Mouse (Mus musculus): ENCODE data around the gene Tmbim7.
"Not testable (repeated sequence)": the region's sequence is repeated elsewhere in the genome, so short reads cannot be mapped to it uniquely, and the experiment has no call there.

Tmbim7 gene

GRCm38 (mm10) chr5:3650881-3651280 is at the start of gene Tmbim7:
Gene Tmbim7, plus strand, starts transcription at chr5:3651181.
- DNase-seq (ENCODE audit: low read depth, low spot score): no peak

DNA sequence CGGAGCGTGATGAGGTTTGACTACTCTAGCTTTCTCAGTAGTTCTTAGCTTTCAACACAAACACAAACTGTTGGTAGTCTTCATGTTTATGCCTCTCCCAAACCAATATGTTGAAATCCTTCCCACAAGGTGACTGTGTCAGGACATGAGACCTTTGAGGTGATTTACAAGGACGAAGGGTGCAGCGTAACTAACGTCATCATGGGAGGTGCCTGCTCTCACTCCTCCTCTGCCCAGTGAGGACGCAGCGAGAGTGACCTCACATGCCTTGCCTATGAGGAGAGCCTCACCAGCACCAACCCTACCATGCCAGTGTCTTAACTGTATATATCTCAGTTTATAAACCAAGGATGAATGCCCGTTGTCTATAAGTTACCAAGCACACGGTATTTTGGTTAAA is 43.9 kb upstream of the Tmbim7 start:
- no peak for DNase-seq (ENCODE audit: low read depth, low spot score)

- DNase-seq (ENCODE audit: low read depth, low spot score): no peak
Measured at GRCm38 (mm10) chr5:3609241-3609640, 41.7 kb upstream of the Tmbim7 start.

DNA sequence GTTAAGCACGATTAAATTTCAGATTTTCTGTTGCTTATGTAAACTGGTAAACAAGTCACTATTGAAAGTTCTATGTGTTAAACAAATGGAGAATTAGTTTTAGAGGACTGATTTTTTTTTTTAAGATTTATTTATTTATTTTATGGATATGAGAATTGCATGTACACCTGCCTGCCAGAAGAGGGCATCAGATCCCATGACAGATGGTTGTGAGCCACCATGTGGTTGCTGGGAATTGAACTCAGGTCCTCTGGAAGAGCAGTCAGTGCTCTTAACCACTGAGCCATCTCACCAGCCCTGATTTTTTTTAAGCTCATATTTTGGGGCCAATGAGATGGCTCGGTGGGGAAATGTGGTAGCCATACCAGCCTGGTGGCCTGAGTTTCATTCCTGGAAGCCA is 39.1 kb upstream of the Tmbim7 start:
- DNase-seq (ENCODE audit: low read depth, low spot score): not testable (repeated sequence)

GRCm38 (mm10) chr5:3620486-3620885 is 30.5 kb upstream of the Tmbim7 start:
- no peak for DNase-seq (ENCODE audit: low read depth, low spot score)

GRCm38 (mm10) chr5:3630055-3630454 is 20.9 kb upstream of the Tmbim7 start:
- no peak for DNase-seq (ENCODE audit: low read depth, low spot score)

DNA sequence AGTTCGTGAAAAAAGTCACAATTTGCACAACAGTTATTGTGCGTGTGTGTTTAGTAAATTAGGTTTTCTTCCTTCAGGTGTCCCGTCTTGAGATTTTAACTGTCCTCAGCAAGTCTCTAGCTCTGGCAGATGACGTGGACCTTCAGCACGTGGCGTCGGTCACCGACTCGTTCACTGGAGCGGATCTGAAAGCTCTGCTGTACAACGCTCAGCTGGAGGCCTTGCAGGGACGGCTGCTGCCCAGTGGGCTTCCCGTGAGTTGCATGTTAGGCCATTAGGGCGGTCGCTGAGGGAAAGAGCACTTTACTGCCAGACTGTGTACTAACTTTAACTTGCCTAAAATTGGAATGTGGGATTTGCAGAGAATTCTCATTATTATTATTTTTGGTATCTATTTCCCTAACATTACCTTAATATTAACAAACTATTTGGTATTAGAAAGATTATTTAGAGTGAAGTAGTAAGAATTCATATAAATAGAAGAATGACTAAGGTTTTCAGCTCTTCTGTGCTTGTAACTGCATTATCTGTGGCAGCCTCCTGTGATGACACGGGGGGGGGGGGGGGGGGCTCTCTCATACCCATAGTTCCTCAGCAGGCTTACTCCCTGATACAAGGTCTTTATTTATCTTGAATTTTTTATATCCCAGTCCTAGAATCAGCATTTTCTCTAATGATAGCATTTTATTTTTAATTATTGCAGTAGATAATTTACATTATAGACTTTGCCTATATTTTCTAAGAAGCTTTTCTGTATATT is 19.3 kb upstream of the Tmbim7 start:
- DNase-seq (ENCODE audit: low read depth, low spot score): no peak

DNA sequence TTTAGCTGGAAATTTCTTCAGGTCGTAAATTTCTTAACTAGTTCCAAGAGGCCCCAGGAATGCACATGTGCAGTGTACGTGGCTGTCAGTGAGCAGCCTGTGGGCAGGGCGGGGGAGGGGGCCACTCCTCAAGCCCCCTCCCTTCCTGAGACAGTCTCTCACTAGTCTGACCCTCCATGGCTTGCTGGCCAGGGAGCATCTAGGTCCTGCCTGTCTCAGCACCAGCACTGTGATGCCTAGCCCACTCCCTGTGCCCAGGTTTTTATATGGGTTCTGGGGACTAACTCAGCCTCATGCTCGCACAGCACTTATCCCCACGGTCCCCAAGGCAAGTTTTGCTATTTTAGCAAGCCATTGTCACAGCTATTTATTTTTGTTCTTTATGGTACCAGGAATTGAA is 18.7 kb upstream of the Tmbim7 start:
- no peak for DNase-seq (ENCODE audit: low read depth, low spot score)

DNA sequence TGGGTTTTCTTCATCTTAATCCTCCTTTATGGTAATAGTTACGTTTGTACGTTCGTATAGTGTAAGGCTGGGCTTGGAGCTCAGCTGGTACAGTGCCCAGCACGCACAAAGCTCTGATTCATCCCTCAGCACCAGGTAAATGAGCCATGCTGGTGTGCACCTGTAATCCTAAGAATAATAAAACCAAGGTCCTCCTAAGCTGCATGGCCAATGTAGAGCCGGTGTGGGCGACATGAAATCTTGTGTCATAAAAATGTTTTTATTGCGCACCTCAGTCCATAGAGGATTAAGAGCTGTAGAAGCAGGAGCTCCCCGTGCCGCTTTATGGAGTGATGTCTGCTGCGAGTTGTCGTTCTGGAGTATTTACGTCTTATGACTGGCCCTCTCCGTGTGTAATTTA is 17.7 kb upstream of the Tmbim7 start:
- no peak for DNase-seq (ENCODE audit: low read depth, low spot score)

DNA sequence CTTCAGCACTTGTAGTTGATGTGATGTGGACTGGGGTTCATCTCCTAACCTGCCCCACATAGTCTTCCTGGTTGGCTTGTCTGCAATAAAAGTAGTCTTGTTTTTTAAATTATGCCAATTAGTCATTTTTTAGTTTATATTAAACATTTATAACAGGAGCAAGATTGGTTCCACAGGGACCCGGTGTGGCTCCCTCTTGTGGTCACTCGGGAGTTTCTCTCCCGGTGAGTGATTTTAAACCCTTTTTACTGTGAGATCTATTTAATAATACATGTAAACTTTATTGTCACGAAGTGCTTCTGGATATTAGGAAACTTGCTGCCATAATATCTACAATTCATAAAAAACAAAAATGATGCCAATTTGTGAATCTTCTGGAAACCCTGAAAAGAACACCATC is 17.0 kb upstream of the Tmbim7 start:
- DNase-seq (ENCODE audit: low read depth, low spot score): no peak

GRCm38 (mm10) chr5:3635286-3635685 is 15.7 kb upstream of the Tmbim7 start:
- no peak for DNase-seq (ENCODE audit: low read depth, low spot score)

- DNase-seq (ENCODE audit: low read depth, low spot score): no peak
Measured at GRCm38 (mm10) chr5:3644621-3645020, 6.4 kb upstream of the Tmbim7 start.

DNA sequence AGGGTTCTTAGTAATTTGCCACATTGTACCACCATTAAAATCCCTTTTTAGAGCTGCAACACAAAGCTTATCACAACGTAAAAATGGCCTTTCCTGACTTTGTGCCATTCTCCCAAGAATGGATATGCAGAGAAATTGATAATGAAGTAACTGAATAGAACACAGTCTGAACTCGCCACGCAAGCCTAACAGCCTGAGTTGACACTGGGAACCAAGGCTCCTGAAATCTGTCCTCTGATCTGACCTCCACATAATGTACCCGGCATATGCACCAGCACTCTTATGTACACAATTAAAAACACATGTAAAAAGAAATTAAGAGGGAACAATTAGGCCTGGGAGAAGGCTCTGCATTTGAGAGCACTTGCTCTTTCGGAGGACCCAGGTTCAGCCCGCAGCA is 5.7 kb upstream of the Tmbim7 start:
- DNase-seq (ENCODE audit: low read depth, low spot score): no peak

DNA sequence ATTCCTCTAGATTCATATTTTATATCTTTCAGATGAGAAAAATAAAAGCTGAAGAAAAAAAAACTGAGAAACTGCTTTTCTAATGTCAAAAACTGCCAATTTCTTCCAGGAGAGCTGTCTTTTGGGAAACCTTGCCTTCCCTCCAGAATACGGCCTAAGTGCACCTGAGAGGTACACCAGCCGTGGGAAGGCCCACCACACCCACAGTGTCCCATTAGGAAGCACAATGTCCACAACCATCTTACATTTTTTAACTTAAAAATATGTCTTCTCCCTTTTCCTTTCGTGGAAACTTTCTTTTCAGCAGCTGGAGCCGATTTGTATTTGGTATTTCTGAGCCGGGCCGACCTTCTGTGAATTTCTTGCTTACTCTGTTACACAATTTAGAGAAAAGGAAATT is 4.4 kb upstream of the Tmbim7 start:
- DNase-seq (ENCODE audit: low read depth, low spot score): no peak

- DNase-seq (ENCODE audit: low read depth, low spot score): peak; percentile 30
Measured at GRCm38 (mm10) chr5:3646991-3647707, 3.8 kb upstream of the Tmbim7 start.

DNA sequence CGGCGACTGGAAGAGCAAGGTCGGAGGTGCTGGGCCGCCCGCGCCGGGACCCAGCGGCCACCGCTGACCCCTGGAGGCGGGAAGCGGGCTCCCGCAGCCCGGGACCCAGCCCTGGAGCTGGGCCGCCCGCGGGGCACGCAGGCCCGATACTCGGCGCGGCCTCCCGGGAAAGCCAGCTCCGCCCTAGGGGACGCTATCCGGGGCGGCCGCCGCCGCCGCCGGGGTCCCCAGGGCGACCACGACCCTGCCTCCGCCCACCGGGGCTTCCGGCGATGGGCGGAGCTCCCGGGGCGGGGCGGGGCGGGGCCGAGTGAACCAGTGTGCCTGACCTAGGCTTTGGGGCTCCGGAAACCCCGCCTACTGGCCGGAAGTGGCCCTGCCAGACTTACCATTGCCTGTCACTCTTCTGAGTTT is 3.3 kb upstream of the Tmbim7 start:
- DNase-seq (ENCODE audit: low read depth, low spot score): peak; percentile 81

DNA sequence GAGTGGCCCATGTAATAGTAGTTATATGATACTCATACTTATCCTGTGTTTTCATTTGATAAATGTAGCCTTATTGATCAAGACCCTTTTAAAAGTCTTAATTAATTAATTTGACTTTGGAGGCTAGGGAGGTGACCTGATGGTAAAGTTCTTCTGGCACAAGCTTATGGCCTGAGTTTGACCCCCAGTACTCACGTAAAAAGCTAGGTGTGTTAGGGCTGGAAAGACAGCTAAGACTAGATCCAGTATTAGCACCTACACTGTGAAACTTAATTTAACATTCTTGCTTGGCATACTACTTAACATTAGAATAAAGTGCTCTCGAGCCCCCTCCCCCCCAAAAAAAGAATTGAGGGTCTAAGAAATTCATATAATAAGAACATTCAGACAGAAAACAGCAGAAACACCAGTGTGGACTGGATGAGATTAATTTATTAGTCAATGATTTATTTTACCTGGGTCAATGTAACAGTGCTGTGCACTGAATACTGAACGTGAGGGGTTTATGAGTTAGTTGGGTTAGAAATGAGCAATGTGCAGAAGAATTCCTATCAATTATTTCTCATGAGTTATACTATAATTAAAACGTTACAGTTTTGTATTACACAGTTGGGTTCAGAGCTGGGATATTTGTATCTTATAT is 2.7 kb upstream of the Tmbim7 start:
- DNase-seq (ENCODE audit: low read depth, low spot score): no peak

DNA sequence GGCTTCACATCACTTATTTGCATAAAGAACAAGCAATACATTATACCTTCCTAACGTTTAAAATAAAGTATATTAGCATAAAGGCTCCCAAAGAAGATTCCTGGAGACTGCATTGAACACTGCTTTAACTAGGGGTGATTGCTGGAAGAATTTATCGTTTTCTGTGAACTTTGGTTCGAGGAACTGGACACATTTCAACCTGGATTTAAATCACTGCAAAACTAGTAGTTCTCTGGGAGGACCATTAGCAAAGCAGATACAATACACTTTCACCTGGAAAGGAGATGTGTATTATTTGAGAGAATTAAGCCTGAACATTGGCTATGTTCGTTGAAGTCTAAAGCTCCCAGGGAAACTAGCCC is 2.2 kb upstream of the Tmbim7 start:
- no peak for DNase-seq (ENCODE audit: low read depth, low spot score)

GRCm38 (mm10) chr5:3651621-3652020 is 640 bp downstream of the Tmbim7 start:
- no peak for DNase-seq (ENCODE audit: low read depth, low spot score)

GRCm38 (mm10) chr5:3652903-3653575 is 2.1 kb downstream of the Tmbim7 start:
- not testable (repeated sequence) for DNase-seq (ENCODE audit: low read depth, low spot score)

DNA sequence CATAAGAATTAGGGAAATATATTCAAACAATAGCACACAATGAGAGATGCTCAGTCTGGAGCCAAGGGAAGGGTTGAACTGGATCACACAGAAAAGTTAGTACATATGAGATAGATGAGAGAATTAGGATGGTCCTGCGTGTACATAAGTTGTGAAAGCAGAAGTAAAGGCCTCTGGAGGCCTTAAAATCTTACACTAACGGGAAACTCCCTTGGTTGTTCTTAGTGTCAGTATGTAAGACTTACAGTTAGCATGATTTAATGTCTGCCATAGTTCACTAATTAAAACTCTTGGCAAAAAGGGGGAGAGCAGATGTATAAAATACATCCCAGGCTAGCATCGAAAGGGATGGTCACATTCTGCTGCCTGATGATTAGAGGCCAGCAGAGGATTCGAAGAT is 2.8 kb downstream of the Tmbim7 start:
- no peak for DNase-seq (ENCODE audit: low read depth, low spot score)

DNA sequence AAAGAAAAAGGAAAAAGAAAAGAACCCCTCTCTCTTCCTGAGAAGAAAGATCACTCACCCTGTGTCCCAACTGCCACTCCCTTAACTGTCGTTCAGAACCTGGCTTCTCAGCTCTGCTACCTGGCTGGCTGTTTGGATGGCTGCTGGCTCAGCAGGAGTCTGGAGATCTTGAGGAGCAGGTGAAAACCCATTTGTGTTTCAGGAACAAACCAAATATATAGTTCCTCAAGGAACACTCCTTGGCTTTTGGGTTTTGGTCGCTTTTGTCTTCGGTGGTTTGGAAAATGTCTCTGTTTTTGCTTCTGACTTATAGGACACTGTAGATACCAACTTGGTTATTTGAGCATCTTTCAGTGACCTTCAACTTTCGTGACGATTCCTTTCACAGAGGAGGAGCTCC is 6.1 kb downstream of the Tmbim7 start, which contains the start of gene Gatad1:
Gene Gatad1 (minus strand): TSS at position 101 of the 400 bp plus-strand sequence.
- no peak for DNase-seq (ENCODE audit: low read depth, low spot score)

Measured in retina, postnatal 7 days (tissue).